Mouse (Mus musculus): Measurements from ENCODE around the gene Ralgps2. TPM values are rescaled to one million over a fixed set of nuclear protein-coding genes. Genes with fewer than 3 reads are reported as not detected.

Gene Ralgps2
- polyA plus RNA-seq, 1 experiment from 2014 or later, result 41.3 TPM

GRCm38 (mm10) chr1:156763280-156763679, 176.1 kb downstream of the Ralgps2 start:
- DNase-seq (ENCODE audit: low spot score) (no peak), ATAC-seq (ENCODE audit: low FRiP score, low TSS enrichment) (no peak)
- Histone ChIP-seq H3K36me3 (ENCODE audit: control insufficient read depth, insufficient read depth, low read length) (no peaks in the 10 kb centered on the region), H3K27me3 (ENCODE audit: control insufficient read depth, insufficient read depth, low read length) (no peaks in the 10 kb centered on the region), H3K9ac (ENCODE audit: low read length) (no peak overlapping the region), H3K9me3 (ENCODE audit: control insufficient read depth, low read length) (peaks cover 4% of the 10 kb centered on the region; the same call in 1 of the 2 replicates), H3K27ac (replicated peaks) (no peak overlapping the region), H3K4me2 (replicated peaks; ENCODE audit: low read depth) (no peak overlapping the region), H3K4me3 (ENCODE audit: low read depth, low read length) (no peak overlapping the region), H3K4me1 (replicated peaks; ENCODE audit: control insufficient read depth, insufficient read depth) (no peaks in the 10 kb centered on the region)
- TF ChIP-seq CTCF (IDR thresholded peaks at IDR 0.05; ENCODE audit: low read depth) (no peak), EP300 (optimal IDR thresholded peaks at IDR 0.05) (no peak)
- WGBS, result 93% methylated on average over 6 of the region's 6 CpGs

DNA sequence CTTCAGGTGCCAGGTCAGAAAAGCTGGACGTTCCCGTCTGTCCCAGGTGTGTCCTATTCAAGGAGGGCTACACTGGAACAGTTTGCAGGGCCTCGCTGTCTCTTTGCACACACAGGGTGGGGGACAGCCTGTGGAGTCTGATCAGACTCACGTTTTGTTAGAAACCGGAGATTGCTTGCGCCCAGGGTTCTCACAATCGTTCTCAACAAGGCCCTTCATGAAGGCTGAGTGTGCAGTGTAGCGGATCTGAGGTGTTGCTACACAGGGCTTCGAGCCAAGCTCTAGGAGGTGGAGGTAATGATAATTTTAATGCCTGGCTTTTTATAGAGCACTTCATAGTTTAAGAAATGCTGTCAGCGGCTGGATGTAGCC, 178.0 kb downstream of the Ralgps2 start:
- TF ChIP-seq CTCF (IDR thresholded peaks at IDR 0.05; ENCODE audit: low read depth), result no peak
- no peak for TF ChIP-seq EP300 (optimal IDR thresholded peaks at IDR 0.05)
- Histone ChIP-seq H3K9me3 (ENCODE audit: control insufficient read depth, low read length) (peaks cover under 1% of the 10 kb centered on the region; the same call in 1 of the 2 replicates), H3K9ac (ENCODE audit: low read length) (no peak overlapping the region), H3K36me3 (ENCODE audit: control insufficient read depth, insufficient read depth, low read length) (no peaks in the 10 kb centered on the region), H3K4me3 (ENCODE audit: low read depth, low read length) (no peak overlapping the region), H3K4me1 (replicated peaks; ENCODE audit: control insufficient read depth, insufficient read depth) (no peaks in the 10 kb centered on the region), H3K27ac (replicated peaks) (no peak overlapping the region), H3K4me2 (replicated peaks; ENCODE audit: low read depth) (no peak overlapping the region), H3K27me3 (ENCODE audit: control insufficient read depth, insufficient read depth, low read length) (no peaks in the 10 kb centered on the region)
- ATAC-seq (ENCODE audit: low FRiP score, low TSS enrichment), result no peak
- WGBS, result 62% methylated on average over 10 of the region's 10 CpGs
- no peak for DNase-seq (ENCODE audit: low spot score)

- Histone ChIP-seq H3K27me3 (ENCODE audit: control insufficient read depth, insufficient read depth, low read length) (no peaks in the 10 kb centered on the region), H3K27ac (replicated peaks) (no peak overlapping the region), H3K4me1 (replicated peaks; ENCODE audit: control insufficient read depth, insufficient read depth) (no peaks in the 10 kb centered on the region), H3K4me2 (replicated peaks; ENCODE audit: low read depth) (no peak overlapping the region), H3K4me3 (ENCODE audit: low read depth, low read length) (no peak overlapping the region), H3K9ac (ENCODE audit: low read length) (no peak overlapping the region), H3K36me3 (ENCODE audit: control insufficient read depth, insufficient read depth, low read length) (no peaks in the 10 kb centered on the region), H3K9me3 (ENCODE audit: control insufficient read depth, low read length) (no peaks in the 10 kb centered on the region)
- no peak for ATAC-seq (ENCODE audit: low FRiP score, low TSS enrichment)
- TF ChIP-seq CTCF (IDR thresholded peaks at IDR 0.05; ENCODE audit: low read depth) (no peak), EP300 (optimal IDR thresholded peaks at IDR 0.05) (no peak)
- WGBS, result 80% methylated on average over 13 of the region's 13 CpGs
- no peak for DNase-seq (ENCODE audit: low spot score)
Measured at GRCm38 (mm10) chr1:156760549-156761429, 178.6 kb downstream of the Ralgps2 start.

- Histone ChIP-seq H3K27me3 (ENCODE audit: control insufficient read depth, insufficient read depth, low read length) (no peaks in the 10 kb centered on the region), H3K9me3 (ENCODE audit: control insufficient read depth, low read length) (no peaks in the 10 kb centered on the region), H3K9ac (ENCODE audit: low read length) (no peak overlapping the region; the same call in 1 of the 2 replicates), H3K4me3 (ENCODE audit: low read depth, low read length) (no peak overlapping the region), H3K36me3 (ENCODE audit: control insufficient read depth, insufficient read depth, low read length) (no peaks in the 10 kb centered on the region), H3K4me1 (replicated peaks; ENCODE audit: control insufficient read depth, insufficient read depth) (no peaks in the 10 kb centered on the region; the same call in 1 of the 2 replicates), H3K27ac (replicated peaks) (no peak overlapping the region), H3K4me2 (replicated peaks; ENCODE audit: low read depth) (no peak overlapping the region)
- WGBS, result 44% methylated on average over 4 of the region's 4 CpGs
- ATAC-seq (ENCODE audit: low FRiP score, low TSS enrichment), result no peak
- DNase-seq (ENCODE audit: low spot score), result no peak
- TF ChIP-seq EP300 (optimal IDR thresholded peaks at IDR 0.05) (no peak), CTCF (IDR thresholded peaks at IDR 0.05; ENCODE audit: low read depth) (no peak)
Measured at GRCm38 (mm10) chr1:156758326-156758725, 181.1 kb downstream of the Ralgps2 start.

DNA sequence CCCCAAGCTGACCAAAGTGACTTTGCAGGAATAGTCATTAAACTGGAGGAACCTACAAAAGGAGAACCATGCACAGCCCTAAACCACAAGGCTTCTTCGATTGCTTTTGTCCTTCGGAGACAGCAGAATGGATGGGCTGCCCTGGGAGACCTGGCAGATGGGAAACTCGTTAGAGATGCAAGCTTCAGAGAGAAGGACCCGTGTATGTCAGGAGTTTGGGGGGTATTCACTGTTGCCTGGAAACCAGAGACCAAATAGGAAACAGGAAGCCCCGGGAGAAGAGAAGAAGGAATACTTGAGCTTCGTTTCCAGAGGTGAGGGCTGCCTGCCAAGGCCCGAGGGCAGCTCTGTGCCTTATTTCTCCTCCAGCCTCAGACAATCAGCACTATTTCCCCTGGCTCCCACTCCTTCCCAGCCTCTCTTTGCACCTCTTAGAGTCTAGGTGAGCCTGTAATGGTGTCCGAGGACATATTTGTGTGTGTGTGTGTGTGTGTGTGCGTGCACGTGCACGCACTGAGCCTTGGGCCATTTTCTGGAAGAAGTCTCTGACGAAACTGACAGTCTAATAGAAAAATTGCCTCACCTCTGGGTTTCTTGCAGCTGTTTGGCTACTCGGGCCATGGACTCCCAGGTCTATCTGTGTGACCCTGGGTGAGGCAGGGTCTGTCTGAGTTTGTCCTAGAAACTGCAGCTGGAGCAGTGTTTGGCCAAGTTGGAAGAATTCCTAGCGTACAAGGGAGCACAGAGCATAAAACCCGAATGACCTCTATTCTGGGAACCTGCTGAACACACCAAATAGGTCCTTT, 184.6 kb downstream of the Ralgps2 start:
- Histone ChIP-seq H3K27me3 (ENCODE audit: control insufficient read depth, insufficient read depth, low read length) (no peaks in the 10 kb centered on the region), H3K4me1 (replicated peaks; ENCODE audit: control insufficient read depth, insufficient read depth) (no peaks in the 10 kb centered on the region; the same call in none of the 2 replicates), H3K36me3 (ENCODE audit: control insufficient read depth, insufficient read depth, low read length) (no peaks in the 10 kb centered on the region), H3K9ac (ENCODE audit: low read length) (no peak overlapping the region; the same call in 1 of the 2 replicates), H3K27ac (replicated peaks) (no peak overlapping the region), H3K4me3 (ENCODE audit: low read depth, low read length) (no peak overlapping the region), H3K4me2 (replicated peaks; ENCODE audit: low read depth) (no peak overlapping the region), H3K9me3 (ENCODE audit: control insufficient read depth, low read length) (no peaks in the 10 kb centered on the region)
- no peak for DNase-seq (ENCODE audit: low spot score)
- TF ChIP-seq EP300 (optimal IDR thresholded peaks at IDR 0.05) (no peak), CTCF (IDR thresholded peaks at IDR 0.05; ENCODE audit: low read depth) (no peak)
- 39% methylated on average over 15 of the region's 15 CpGs for WGBS
- no peak for ATAC-seq (ENCODE audit: low FRiP score, low TSS enrichment)

Other genes starting within 250 kb of the Ralgps2 start
- 24.7 and 28.0 TPM in 2 replicates for gene Fam20b, start 220.5 kb downstream of the Ralgps2 start, polyA plus RNA-seq (2015; fragmentation: Nextera tagmentation; extraction: Ambion mirVana)
- gene Angptl1, start 101.1 kb downstream of the Ralgps2 start, polyA plus RNA-seq (2015; fragmentation: Nextera tagmentation; extraction: Ambion mirVana), result 7.6 and 8.0 TPM in 2 replicates
- not detected in 2 replicates for gene Tex35, start 169.1 kb upstream of the Ralgps2 start, polyA plus RNA-seq (2015; fragmentation: Nextera tagmentation; extraction: Ambion mirVana)